ENCODE assay signal across 18 mouse cellular contexts in genomic region chr5:115695191-115695770, GRCm38 (mm10). TPM values are rescaled to one million over a fixed set of nuclear protein-coding genes. Genes with fewer than 3 reads are reported as not detected.
DNase-seq lines count a peak whose midpoint lies in the region; ATAC-seq and TF ChIP-seq lines count a peak whose summit lies in the region.
"Had no signal": no experiment of that assay in that cellular context is flagged by ENCODE, and none has a peak within 500 bp of the region (broad histone marks: within the 10 kb centered on the region; RNA-seq: fewer than 3 reads in every experiment).

No protein-coding gene starts in this region.

- H3K9ac ChIP-seq in hindbrain, postnatal 0 days (replicated peaks; ENCODE audit: low read length) = no peak overlapping the region
- H3K9ac ChIP-seq in hindbrain, embryonic 13.5 days = no peak overlapping the region
- H3K9ac ChIP-seq: forebrain, embryonic 15.5 days; heart, embryonic 15.5 days had no signal

- DNase-seq in hindbrain, postnatal 0 days (ENCODE audit: low spot score) = peak; percentile 12
- DNase-seq in right cerebral cortex, postnatal 25 days = peak; percentile 15
- no peak for DNase-seq in right cerebral cortex, postnatal 4 days
- DNase-seq in cerebellum, adult 9-11 months = peak; percentile 88
- no peak for DNase-seq in B cell, adult 2 months
- no peak for DNase-seq in embryo, embryonic 10.5 days (ENCODE audit: low spot score)
- no peak for DNase-seq in kidney, postnatal 25 days
- DNase-seq: adrenal gland, adult 2 months; gastrocnemius, postnatal 25 days; kidney, postnatal 10 days; lung, adult 2 months; right cerebral cortex, postnatal 14 days; thymus, postnatal 25 days had no signal

- no peak overlapping the region for H3K4me3 ChIP-seq in hindbrain, postnatal 0 days (ENCODE audit: low read length)
- no peak overlapping the region for H3K4me3 ChIP-seq in hindbrain, embryonic 13.5 days
- H3K4me3 ChIP-seq: forebrain, embryonic 15.5 days; heart, embryonic 15.5 days; megakaryocyte, embryonic 14.5 days had no signal

- H3K4me2 ChIP-seq in hindbrain, postnatal 0 days (ENCODE audit: low read depth, low read length) = no peak overlapping the region
- no peak overlapping the region for H3K4me2 ChIP-seq in hindbrain, embryonic 13.5 days
- H3K4me2 ChIP-seq: forebrain, embryonic 15.5 days; heart, embryonic 15.5 days had no signal

- 41% methylated on average over 6 of the region's 6 CpGs for WGBS in hindbrain, postnatal 0 days
- 56% methylated on average over 6 of the region's 6 CpGs for whole genome bisulfite sequencing in hindbrain, embryonic 13.5 days

- no peak for TF ChIP-seq CTCF in hindbrain, postnatal 0 days (IDR thresholded peaks at IDR 0.05; ENCODE audit: low read depth)

- H3K36me3 ChIP-seq in hindbrain, postnatal 0 days (ENCODE audit: insufficient read depth, low read length) = no peaks in the 10 kb centered on the region
- H3K36me3 ChIP-seq in hindbrain, embryonic 13.5 days = no peaks in the 10 kb centered on the region
- H3K36me3 ChIP-seq: forebrain, embryonic 15.5 days; heart, embryonic 15.5 days had no signal

- H3K27ac ChIP-seq in hindbrain, postnatal 0 days = no peak overlapping the region
- H3K27ac ChIP-seq in hindbrain, embryonic 13.5 days = no peak overlapping the region
- H3K27ac ChIP-seq: forebrain, embryonic 15.5 days; heart, embryonic 15.5 days had no signal

- no peaks in the 10 kb centered on the region for H3K4me1 ChIP-seq in hindbrain, postnatal 0 days (ENCODE audit: insufficient read depth, low read length)
- H3K4me1 ChIP-seq in hindbrain, embryonic 13.5 days (replicated peaks) = peaks cover 22% of the 10 kb centered on the region
- H3K4me1 ChIP-seq: heart, embryonic 15.5 days had no signal

- ATAC-seq in hindbrain, postnatal 0 days = no peak
- no peak for ATAC-seq in hindbrain, embryonic 13.5 days (ENCODE audit: low FRiP score)
- ATAC-seq: forebrain, embryonic 15.5 days; inflammation-experienced regulatory T-cells, adult 6 months had no signal

- no peaks in the 10 kb centered on the region for H3K9me3 ChIP-seq in hindbrain, postnatal 0 days (ENCODE audit: low read length)
- H3K9me3 ChIP-seq in hindbrain, embryonic 13.5 days = no peaks in the 10 kb centered on the region
- H3K9me3 ChIP-seq: forebrain, embryonic 15.5 days; heart, embryonic 15.5 days; megakaryocyte, embryonic 14.5 days had no signal

- H3K27me3 ChIP-seq in hindbrain, postnatal 0 days (ENCODE audit: insufficient read depth, low read length) = no peaks in the 10 kb centered on the region
- no peaks in the 10 kb centered on the region for H3K27me3 ChIP-seq in hindbrain, embryonic 13.5 days
- H3K27me3 ChIP-seq: forebrain, embryonic 15.5 days; heart, embryonic 15.5 days had no signal

RNA-seq across cellular contexts. Expression of gene Bicdl1, which starts 36.1 kb away (rescaled TPM):
- 124 and 134 TPM in 2 replicates for total RNA-seq in hindbrain, postnatal 0 days (2014; rRNA removed)
- 28.8 and 31.7 TPM in 2 replicates for polyA plus RNA-seq in hindbrain, postnatal 0 days (2015; fragmentation: Nextera tagmentation; extraction: Ambion mirVana)
- 28.3 and 33.1 TPM in 2 replicates for polyA plus RNA-seq in hindbrain, embryonic 13.5 days (2015; fragmentation: Nextera tagmentation; extraction: Ambion mirVana)

Comparison
In these comparisons a context has a peak if more than half of its experiments do, and no peak if none do; other contexts are left out.
1. DNase-seq: peak in hindbrain, postnatal 0 days (single experiment), right cerebral cortex, postnatal 25 days (single experiment) and cerebellum, adult 9-11 months (single experiment); none in right cerebral cortex, postnatal 4 days (single experiment), B cell, adult 2 months (0 of 2), embryo, embryonic 10.5 days (single experiment) and kidney, postnatal 25 days (0 of 2).